Comparison of ENCODE assay signal across 13 mouse cellular contexts in genomic region chr2:30670836-30671586, GRCm38 (mm10).
DNase-seq lines count a peak whose midpoint lies in the region; ATAC-seq lines count a peak whose summit lies in the region.
"Had no signal": no experiment of that assay in that cellular context is flagged by ENCODE, and none has a peak within 500 bp of the region (broad histone marks: within the 10 kb centered on the region; RNA-seq: fewer than 3 reads in every experiment).

No protein-coding gene starts in this region.

- no peaks in the 10 kb centered on the region for H3K27me3 ChIP-seq in kidney, embryonic 14.5 days (ENCODE audit: control insufficient read depth, insufficient read depth, low read length)
- H3K27me3 ChIP-seq in forebrain, embryonic 14.5 days (replicated peaks; ENCODE audit: control insufficient read depth, insufficient read depth, low read length), result no peaks in the 10 kb centered on the region
- H3K27me3 ChIP-seq in midbrain, embryonic 12.5 days, result peaks cover 4% of the 10 kb centered on the region; the same call in 1 of the 2 replicates

- 68% methylated on average over 5 of the region's 5 CpGs for WGBS in kidney, embryonic 14.5 days
- 64% methylated on average over 5 of the region's 5 CpGs for WGBS in forebrain, embryonic 14.5 days
- 80% methylated on average over 5 of the region's 5 CpGs for WGBS in midbrain, embryonic 12.5 days

- DNase-seq in kidney, postnatal 14 days, result no peak
- peak; percentile 78 for DNase-seq in brain, adult 2 months (ENCODE audit: low read depth, low spot score)
- no peak for DNase-seq in forebrain, embryonic 14.5 days (ENCODE audit: low spot score)
- no peak for DNase-seq in gastrocnemius, adult 18-20 months (ENCODE audit: low spot score)
- DNase-seq: adrenal gland, postnatal 36 days; cerebellum, adult 2 months; gastrocnemius, postnatal 36 days; lung, adult 18-20 months had no signal

- no peaks in the 10 kb centered on the region for H3K36me3 ChIP-seq in kidney, embryonic 14.5 days (ENCODE audit: control insufficient read depth, insufficient read depth, low read length)
- no peaks in the 10 kb centered on the region for H3K36me3 ChIP-seq in forebrain, embryonic 14.5 days (ENCODE audit: control insufficient read depth, insufficient read depth, low read length)
- H3K36me3 ChIP-seq in midbrain, embryonic 12.5 days, result no peaks in the 10 kb centered on the region

- no peak for ATAC-seq in kidney, embryonic 14.5 days (ENCODE audit: low FRiP score, low TSS enrichment)
- ATAC-seq in forebrain, embryonic 14.5 days, result no peak
- no peak for ATAC-seq in midbrain, embryonic 12.5 days (ENCODE audit: low FRiP score, low read depth)
- no peak for ATAC-seq in inflammation-experienced regulatory T-cells, adult 6 months
- no peak for ATAC-seq in CD4-positive, CD25-positive, alpha-beta regulatory T cell, adult 4 months

- H3K9me3 ChIP-seq in kidney, embryonic 14.5 days (ENCODE audit: control insufficient read depth, low read length), result no peaks in the 10 kb centered on the region; the same call in 1 of the 2 replicates
- H3K9me3 ChIP-seq in forebrain, embryonic 14.5 days (replicated peaks; ENCODE audit: control insufficient read depth, low read length), result no peaks in the 10 kb centered on the region
- H3K9me3 ChIP-seq in midbrain, embryonic 12.5 days, result peaks cover 3% of the 10 kb centered on the region; the same call in 1 of the 2 replicates

- H3K4me2 ChIP-seq in kidney, embryonic 14.5 days (replicated peaks; ENCODE audit: low read depth, low read length), result no peak overlapping the region
- H3K4me2 ChIP-seq in forebrain, embryonic 14.5 days (ENCODE audit: low read length), result no peak overlapping the region
- H3K4me2 ChIP-seq in midbrain, embryonic 12.5 days (replicated peaks), result no peak overlapping the region

- no peak overlapping the region for H3K9ac ChIP-seq in kidney, embryonic 14.5 days (ENCODE audit: low read depth, low read length)
- H3K9ac ChIP-seq in forebrain, embryonic 14.5 days (ENCODE audit: low read length), result 0 out of 2 replicates have a peak overlapping the region, but pooled peaks have one; percentile 14
- H3K9ac ChIP-seq in midbrain, embryonic 12.5 days (replicated peaks), result no peak overlapping the region

- H3K4me1 ChIP-seq in kidney, embryonic 14.5 days (ENCODE audit: control insufficient read depth, insufficient read depth, low read length), result peaks cover 20% of the 10 kb centered on the region
- H3K4me1 ChIP-seq in forebrain, embryonic 14.5 days (ENCODE audit: control insufficient read depth, insufficient read depth, low read length), result peaks cover 22% of the 10 kb centered on the region
- H3K4me1 ChIP-seq in midbrain, embryonic 12.5 days, result peaks cover 27% of the 10 kb centered on the region

- H3K4me3 ChIP-seq in kidney, embryonic 14.5 days (ENCODE audit: low read length), result no peak overlapping the region
- H3K4me3 ChIP-seq in forebrain, embryonic 14.5 days (ENCODE audit: low read depth, low read length), result no peak overlapping the region
- H3K4me3 ChIP-seq in midbrain, embryonic 12.5 days, result no peak overlapping the region
- H3K4me3 ChIP-seq: erythroblast, embryonic 14.5 days had no signal

- peak overlapping the region; percentile 34; the same call in 1 of the 2 replicates for H3K27ac ChIP-seq in kidney, embryonic 14.5 days (ENCODE audit: low read depth, low read length)
- H3K27ac ChIP-seq in forebrain, embryonic 14.5 days (ENCODE audit: low read depth, low read length), result no peak overlapping the region
- peak overlapping the region; percentile 31; the same call in 1 of the 2 replicates for H3K27ac ChIP-seq in midbrain, embryonic 12.5 days (replicated peaks)
